Mouse (Mus musculus) urinary bladder, postnatal 14 days (tissue): ENCODE data around the gene Fam219b.

Experiments
- DNase-seq: peaks from one replicate; pipeline ENCODE4 v3.0.0; 2021; ENCODE audit warnings: low spot score

Gene Fam219b

DNA sequence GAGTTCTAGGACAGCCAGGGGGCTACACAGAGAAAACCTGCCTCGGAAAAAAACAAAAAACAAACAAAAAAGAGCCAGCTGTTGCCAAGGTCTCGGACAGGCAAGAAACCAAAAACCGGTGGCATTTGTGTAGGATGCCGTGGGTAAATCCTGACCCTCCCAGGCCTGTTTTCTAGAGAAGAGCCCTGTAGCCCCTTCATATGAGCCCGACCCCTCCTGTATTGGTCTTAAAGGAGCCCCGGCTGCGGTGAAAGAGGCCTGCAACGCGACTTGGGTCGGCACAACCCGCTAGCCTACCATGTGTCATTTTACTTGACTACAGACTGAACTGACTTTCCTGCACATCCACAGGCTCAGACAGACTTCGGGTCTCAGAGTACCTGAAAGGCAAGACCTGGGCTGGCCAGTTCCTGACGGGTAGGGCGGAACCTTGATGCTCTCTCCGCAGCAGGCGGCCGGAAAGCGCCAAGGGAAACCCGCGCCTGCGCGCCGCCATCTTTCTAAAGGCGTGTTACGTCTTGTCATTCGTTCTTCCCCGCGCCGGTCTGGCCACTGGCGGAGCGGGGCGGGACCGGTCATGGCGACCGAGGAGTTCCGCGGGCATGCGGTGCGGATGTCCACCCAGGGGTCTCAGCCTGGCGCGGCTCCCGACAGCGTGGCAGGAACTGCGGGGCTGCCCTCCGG lies at the start of gene Fam219b:
Fam219b (plus strand) TSS at position 485 of the 684 bp plus-strand sequence.
- peak; percentile 93 for DNase-seq

GRCm38 (mm10) chr9:57487807-57488206 lies 49.5 kb upstream of the Fam219b start:
- no peak for DNase-seq

- DNase-seq: no peak
Measured at GRCm38 (mm10) chr9:57493532-57493931, 43.8 kb upstream of the Fam219b start.

GRCm38 (mm10) chr9:57494970-57495369 lies 42.4 kb upstream of the Fam219b start:
- DNase-seq: no peak

- DNase-seq: no peak
Measured at GRCm38 (mm10) chr9:57497236-57497635, 40.1 kb upstream of the Fam219b start.

- DNase-seq: no peak
Measured at GRCm38 (mm10) chr9:57498536-57498935, 38.8 kb upstream of the Fam219b start.

DNA sequence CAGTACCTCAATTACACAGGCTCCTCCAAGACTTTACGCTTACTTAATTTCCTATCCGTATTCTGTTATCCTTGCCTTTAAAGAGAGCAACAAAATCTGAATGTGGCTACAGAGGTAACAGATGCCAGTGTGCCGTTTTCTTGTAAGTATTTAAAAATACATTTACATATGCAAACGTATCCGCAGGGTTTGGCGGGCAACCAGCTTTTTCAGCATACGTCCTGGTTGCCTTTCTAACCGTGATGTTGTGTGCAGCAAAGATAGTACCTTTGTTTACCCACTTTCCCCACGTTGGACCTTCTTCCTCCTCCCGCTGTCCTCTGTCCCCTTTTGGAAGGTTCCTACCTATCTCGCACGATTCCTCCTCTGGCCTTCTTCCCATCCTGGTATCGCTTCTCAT lies 35.9 kb upstream of the Fam219b start:
- no peak for DNase-seq

DNA sequence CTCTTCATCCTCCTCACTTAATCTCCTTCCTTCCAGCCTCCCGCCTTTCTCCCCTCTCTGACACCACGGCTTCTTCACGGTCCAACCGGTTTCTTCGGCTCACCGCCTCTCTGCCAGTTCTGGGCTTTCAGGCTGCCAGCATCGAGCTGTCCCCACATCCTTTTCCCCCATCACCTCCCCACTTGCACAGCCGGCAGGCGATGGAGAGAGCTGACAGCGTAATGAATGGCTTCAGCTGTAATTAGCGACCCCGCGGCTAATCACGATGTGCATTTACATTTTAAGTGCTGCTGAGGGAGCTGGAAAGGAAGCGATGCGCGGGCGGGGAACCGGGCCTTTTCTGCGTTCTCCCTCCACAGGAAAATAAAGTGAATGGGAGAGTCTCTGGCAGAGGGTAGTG lies 35.5 kb upstream of the Fam219b start:
- DNase-seq: no peak

GRCm38 (mm10) chr9:57502911-57503621 lies 34.3 kb upstream of the Fam219b start:
- peak; percentile 18 for DNase-seq

DNA sequence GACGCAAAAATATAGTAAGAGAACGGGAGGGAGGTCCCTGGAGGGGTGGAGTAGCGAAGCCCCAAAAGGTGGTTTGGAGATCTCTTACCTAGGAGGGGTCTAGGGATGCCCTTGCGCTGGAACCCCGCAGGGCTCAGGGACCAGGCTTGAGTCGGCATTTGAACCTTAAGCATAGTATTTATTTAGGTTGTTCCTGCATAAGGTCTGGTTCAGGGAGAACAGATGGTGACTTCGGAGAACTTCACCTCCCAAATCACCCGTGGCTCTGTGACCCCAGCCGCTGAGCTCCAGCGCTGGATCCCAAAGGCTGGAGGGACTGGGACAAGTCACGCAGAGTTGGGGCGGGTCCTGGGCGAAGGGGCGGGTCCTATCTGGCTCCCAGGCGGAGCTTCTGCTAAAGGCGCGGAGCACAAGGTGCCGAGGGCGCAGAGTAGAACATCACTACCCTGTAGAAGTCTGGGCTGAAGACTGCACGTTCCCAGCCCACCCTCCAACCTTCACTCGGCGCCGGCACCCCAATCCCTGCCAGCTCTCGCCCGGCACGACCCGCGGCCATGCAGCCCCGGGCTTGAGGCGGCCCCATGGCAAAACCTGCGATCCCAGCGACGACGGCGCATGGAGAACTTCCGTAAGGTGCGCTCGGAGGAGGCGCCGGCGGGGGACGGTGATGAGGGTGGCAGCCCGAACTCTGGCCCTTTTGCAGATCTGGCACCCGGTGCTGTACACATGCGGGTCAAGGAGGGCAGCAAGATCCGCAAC lies 33.5 kb upstream of the Fam219b start, which contains the start of gene Rpp25:
Rpp25 (plus strand) TSS at position 405 of the 759 bp plus-strand sequence.
- peak; percentile 75 for DNase-seq

DNA sequence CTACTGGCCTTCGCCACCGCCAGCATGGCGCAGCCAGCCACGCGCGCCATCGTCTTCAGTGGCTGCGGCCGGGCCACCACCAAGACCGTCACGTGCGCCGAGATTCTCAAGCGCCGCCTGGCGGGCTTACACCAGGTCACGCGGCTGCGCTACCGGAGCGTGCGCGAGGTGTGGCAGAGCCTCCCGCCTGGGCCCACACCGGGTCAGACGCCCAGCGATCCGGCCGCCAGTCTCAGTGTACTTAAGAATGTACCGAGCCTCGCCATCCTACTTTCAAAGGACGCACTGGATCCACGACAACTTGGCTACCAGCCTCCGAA lies 33.0 kb upstream of the Fam219b start:
- DNase-seq: peak; percentile 67

- DNase-seq: no peak
Measured at GRCm38 (mm10) chr9:57504891-57505290, 32.4 kb upstream of the Fam219b start.

GRCm38 (mm10) chr9:57505700-57506099 lies 31.6 kb upstream of the Fam219b start:
- DNase-seq: peak; percentile 65

DNA sequence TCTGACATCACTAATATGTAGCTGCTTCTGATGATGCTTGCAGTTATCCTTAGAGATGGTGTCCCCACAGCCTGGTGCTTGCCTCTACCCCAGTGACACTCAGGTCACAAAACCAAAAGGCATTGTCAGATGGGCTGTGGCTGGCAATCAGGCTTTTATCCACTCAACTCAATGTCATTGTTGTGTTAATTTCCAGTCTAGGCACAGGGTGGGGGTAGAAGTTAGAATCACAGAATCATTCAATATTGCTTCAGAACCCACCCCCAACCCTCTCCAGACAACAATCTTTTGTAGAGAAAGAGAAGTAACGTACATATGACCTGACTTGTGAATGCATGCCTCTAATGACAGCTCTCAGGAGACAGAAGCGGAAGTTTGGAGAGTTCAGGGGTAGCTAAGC lies 26.8 kb upstream of the Fam219b start:
- DNase-seq: no peak

- DNase-seq: peak; percentile 66
Measured at GRCm38 (mm10) chr9:57517113-57517512, 20.2 kb upstream of the Fam219b start.

GRCm38 (mm10) chr9:57520375-57521055 lies 16.8 kb upstream of the Fam219b start:
- no peak for DNase-seq

DNA sequence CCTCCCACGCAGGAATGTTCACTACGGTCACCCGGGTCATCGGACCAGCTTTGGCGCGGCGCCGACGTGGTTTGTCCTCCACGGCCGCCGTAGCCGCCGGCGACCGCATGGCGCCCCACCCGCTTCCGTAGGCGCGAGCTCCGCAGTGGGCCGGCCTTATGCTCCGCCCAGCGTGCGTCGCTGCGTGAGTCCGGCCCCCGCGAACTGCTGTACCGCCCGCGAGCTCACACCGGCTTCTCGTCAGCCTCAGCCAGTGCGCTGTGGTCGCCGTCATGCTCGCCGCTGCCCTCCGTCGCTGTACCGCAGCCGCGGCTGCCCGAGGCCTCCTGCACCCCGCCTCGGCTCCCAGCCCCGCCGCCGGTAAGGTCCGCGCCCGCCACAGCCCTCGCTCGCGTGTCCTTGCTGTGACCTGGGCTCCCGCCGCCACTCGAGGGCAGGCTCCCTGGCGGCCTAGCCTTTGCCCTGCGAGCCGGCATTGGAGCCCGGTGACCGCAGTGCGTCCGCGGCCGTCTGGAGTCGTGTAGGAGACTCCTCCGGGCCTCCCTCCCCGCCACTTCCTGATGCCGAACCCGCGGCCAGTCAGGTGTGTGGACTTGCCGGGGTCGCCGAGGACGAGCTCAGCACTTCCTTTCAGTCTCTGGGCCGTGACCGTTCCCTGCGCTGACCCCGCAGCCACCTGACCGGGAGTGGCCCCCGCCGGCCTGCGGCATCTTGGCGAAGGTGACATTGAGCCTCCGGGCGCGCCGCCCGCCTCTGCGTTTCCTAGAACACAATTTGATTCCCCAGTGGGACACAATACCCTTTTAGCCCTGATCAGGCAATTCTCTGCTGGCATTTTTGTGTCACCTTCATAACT lies 16.0 kb upstream of the Fam219b start, which contains the start of gene Cox5a:
Cox5a (plus strand) TSS at position 219 of the 856 bp plus-strand sequence.
- peak; percentile 94 for DNase-seq

DNA sequence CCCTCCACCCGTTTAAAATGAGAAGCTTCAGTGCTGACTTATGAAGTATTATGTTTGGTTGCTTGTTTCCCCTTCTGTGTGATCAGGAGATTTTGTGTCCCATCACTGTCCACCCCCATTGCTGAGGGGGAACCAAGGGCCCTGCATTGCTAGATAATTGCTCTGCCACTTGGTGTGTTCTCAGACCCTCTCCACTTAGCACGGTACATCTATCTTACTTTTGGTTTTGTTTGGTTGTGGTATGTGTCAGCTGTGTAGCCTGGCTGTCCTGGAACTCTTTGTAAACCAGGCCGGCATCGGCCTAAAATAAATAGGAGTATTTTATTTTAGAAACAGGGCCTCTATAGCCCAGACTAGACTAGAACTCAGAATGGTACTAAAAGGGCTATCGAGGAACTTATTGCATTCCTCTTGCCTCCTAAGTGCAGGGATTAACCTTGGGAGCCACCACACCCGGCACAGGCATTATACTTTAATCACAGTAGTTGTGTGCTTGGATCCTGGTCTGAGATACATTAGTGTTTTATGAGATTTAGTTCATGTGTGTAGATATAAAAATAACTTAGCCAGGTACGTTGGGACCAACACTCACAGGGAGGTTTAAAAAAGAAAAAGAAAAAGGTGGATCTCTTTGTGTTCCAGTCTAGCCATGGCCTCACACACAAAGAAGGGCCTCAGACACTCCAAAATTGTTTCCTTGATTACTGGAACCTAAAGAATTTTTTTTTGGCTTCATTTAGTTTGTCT lies 15.0 kb upstream of the Fam219b start:
- DNase-seq: no peak

GRCm38 (mm10) chr9:57522861-57523246 lies 14.5 kb upstream of the Fam219b start:
- no peak for DNase-seq

DNA sequence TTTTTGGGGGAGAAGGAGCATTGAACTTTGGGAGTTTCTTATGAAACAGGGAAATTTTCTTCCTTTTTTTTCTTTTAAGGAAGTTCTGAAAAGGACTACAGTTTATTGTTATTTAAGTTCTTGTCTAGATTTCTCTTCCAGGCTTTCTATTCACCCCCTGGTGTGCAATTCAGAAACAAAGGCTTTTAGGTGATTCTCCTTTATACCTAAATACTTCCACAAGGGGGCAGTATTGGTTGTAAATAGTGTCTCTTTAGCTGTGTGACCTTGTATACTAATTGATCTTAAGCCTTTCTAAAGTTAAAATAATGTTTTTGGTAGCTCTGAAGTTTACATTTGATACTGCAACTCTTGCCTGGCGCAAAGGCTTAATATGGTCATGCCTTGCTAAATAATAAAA lies 13.6 kb upstream of the Fam219b start:
- no peak for DNase-seq

GRCm38 (mm10) chr9:57524439-57524838 lies 12.9 kb upstream of the Fam219b start:
- DNase-seq: no peak
